Mouse (Mus musculus) neural tube, embryonic 11.5 days (tissue): ENCODE data around the gene Sertad3. TPM values are rescaled to one million over a fixed set of nuclear protein-coding genes. Genes with fewer than 3 reads are reported as not detected.
"Not testable (repeated sequence)": the region's sequence is repeated elsewhere in the genome, so short reads cannot be mapped to it uniquely, and the experiment has no call there.

ENCODE experiments used
- ATAC-seq: fragments of 200-750 bp; cut with Nextera tagmentation; 2 replicates; pipeline ENCODE4 v1.8.0; 2017; ENCODE audit warnings: moderate number of reproducible peaks, mild to moderate bottlenecking, moderate TSS enrichment, moderate library complexity; ENCODE audit not compliant: insufficient read depth, low FRiP score, low TSS enrichment
- DNase-seq: peaks from one replicate; pipeline ENCODE4 v3.0.0-alpha.2; 2015; ENCODE audit warnings: low spot score
- H3K27ac ChIP-seq: fragments of 300-500 bp; sonication (generic); 2 replicates; pipeline ENCODE4 v1.5.1; 2014; ENCODE audit warnings: low read depth, mild to moderate bottlenecking, low read length
- H3K27me3 ChIP-seq: fragments of 300-500 bp; sonication (generic); 2 replicates; pipeline ENCODE4 v1.6.1; 2014; ENCODE audit warnings: mild to moderate bottlenecking, low read length, mixed read lengths; ENCODE audit not compliant: control insufficient read depth, insufficient read depth
- H3K36me3 ChIP-seq: fragments of 300-500 bp; sonication (generic); 2 replicates; pipeline ENCODE4 v1.6.1; 2014; ENCODE audit warnings: mild to moderate bottlenecking, low read length, moderate library complexity, mixed read lengths; ENCODE audit not compliant: control insufficient read depth, insufficient read depth
- H3K4me1 ChIP-seq: fragments of 300-500 bp; sonication (generic); 2 replicates; pipeline ENCODE4 v1.6.1; 2014; ENCODE audit warnings: low read length, mixed read lengths; ENCODE audit not compliant: control insufficient read depth, insufficient read depth
- H3K4me2 ChIP-seq: fragments of 300-500 bp; sonication (generic); 2 replicates; pipeline ENCODE4 v1.6.1; 2014; ENCODE audit warnings: low read depth, mild to moderate bottlenecking, moderate library complexity
- H3K4me3 ChIP-seq: fragments of 300-500 bp; sonication (generic); 2 replicates; pipeline ENCODE4 v1.5.1; 2014; ENCODE audit warnings: low read depth, low read length
- H3K9ac ChIP-seq: fragments of 300-500 bp; sonication (generic); 2 replicates; pipeline ENCODE4 v1.6.1; 2014; ENCODE audit warnings: mild to moderate bottlenecking, low read length
- H3K9me3 ChIP-seq: fragments of 300-500 bp; sonication (generic); 2 replicates; pipeline ENCODE4 v1.6.1; 2016; ENCODE audit warnings: low read length; ENCODE audit not compliant: control insufficient read depth
- WGBS: fragments of 180-500 bp; shearing (Covaris S2); extraction: QIAGEN DNeasy Blood & Tissue Kit; methylation state at CpG from one replicate; pipeline ENCODE4 v1.1.7; 2014; 5-methylcytosine and 5-hydroxymethylcytosine counted together
- polyA plus RNA-seq: library from polyadenylated mRNA; unstranded; fragments of >200 nt; fragmentation: Nextera tagmentation; extraction: Ambion mirVana; gene quantifications from 2 replicates; pipeline ENCODE4 v1.2.1, GENCODE M21; 2014

Sertad3 gene
- polyA plus RNA-seq, 1 experiment from 2014 or later, result 24.0 TPM

GRCm38 (mm10) chr7:27491856-27492255 is 18.3 kb downstream of the Sertad3 start:
- no peak for DNase-seq
- no peak overlapping the region for H3K27ac ChIP-seq
- no peaks in the 10 kb centered on the region for H3K9me3 ChIP-seq
- no peak for ATAC-seq
- H3K4me2 ChIP-seq, result no peak overlapping the region
- H3K4me3 ChIP-seq, result no peak overlapping the region
- H3K27me3 ChIP-seq, result no peaks in the 10 kb centered on the region
- H3K9ac ChIP-seq, result no peak overlapping the region
- H3K36me3 ChIP-seq, result no peaks in the 10 kb centered on the region
- H3K4me1 ChIP-seq, result peaks cover 4% of the 10 kb centered on the region; the same call in 1 of the 2 replicates
- 81% methylated on average over 7 of the region's 7 CpGs for WGBS

- WGBS, result 81% methylated on average over 3 of the region's 3 CpGs
- Histone ChIP-seq H3K9me3 (no peaks in the 10 kb centered on the region), H3K4me1 (peaks cover 4% of the 10 kb centered on the region; the same call in 1 of the 2 replicates), H3K27ac (no peak overlapping the region), H3K9ac (no peak overlapping the region), H3K27me3 (no peaks in the 10 kb centered on the region), H3K36me3 (no peaks in the 10 kb centered on the region), H3K4me3 (no peak overlapping the region), H3K4me2 (no peak overlapping the region)
- DNase-seq (no peak), ATAC-seq (no peak)
Observed at GRCm38 (mm10) chr7:27493022-27493421, 19.5 kb downstream of the Sertad3 start.

GRCm38 (mm10) chr7:27493450-27493849 is 19.9 kb downstream of the Sertad3 start:
- Histone ChIP-seq H3K27ac (no peak overlapping the region), H3K27me3 (no peaks in the 10 kb centered on the region), H3K4me2 (no peak overlapping the region), H3K4me1 (peaks cover 4% of the 10 kb centered on the region; the same call in 1 of the 2 replicates), H3K4me3 (no peak overlapping the region), H3K9ac (no peak overlapping the region), H3K36me3 (no peaks in the 10 kb centered on the region), H3K9me3 (no peaks in the 10 kb centered on the region)
- DNase-seq (no peak), ATAC-seq (no peak)
- 85% methylated on average over 5 of the region's 5 CpGs for WGBS

- WGBS, result 89% methylated on average over 9 of the region's 9 CpGs
- DNase-seq, H3K27me3 ChIP-seq, H3K36me3 ChIP-seq, H3K9me3 ChIP-seq, H3K4me3 ChIP-seq, H3K4me1 ChIP-seq, H3K9ac ChIP-seq, H3K27ac ChIP-seq, ATAC-seq, H3K4me2 ChIP-seq: not testable (repeated sequence)
Observed at GRCm38 (mm10) chr7:27494659-27495367, 21.2 kb downstream of the Sertad3 start.

- WGBS, result 63% methylated on average over 3 of the region's 3 CpGs
- H3K9me3 ChIP-seq, result no peaks in the 10 kb centered on the region
- H3K9ac ChIP-seq, result no peak within 1 kb of the TSS
- DNase-seq (no peak), ATAC-seq (no peak)
- no peaks in the 10 kb centered on the region for H3K4me1 ChIP-seq
- no peaks in the 10 kb centered on the region for H3K36me3 ChIP-seq
- H3K4me3 ChIP-seq, result no peak within 1 kb of the TSS
- H3K27ac ChIP-seq, result no peak within 1 kb of the TSS
- H3K27me3 ChIP-seq, result no peaks in the 10 kb centered on the region
- H3K4me2 ChIP-seq, result no peak within 1 kb of the TSS
Observed at GRCm38 (mm10) chr7:27499036-27499435, 25.5 kb downstream of the Sertad3 start, which contains the start of gene Prx. Gene Prx (plus strand): TSS chr7:27499324.

- ATAC-seq (no peak), DNase-seq (no peak)
- no peaks in the 10 kb centered on the region for H3K4me1 ChIP-seq
- H3K4me3 ChIP-seq, result no peak overlapping the region
- no peaks in the 10 kb centered on the region for H3K36me3 ChIP-seq
- H3K27me3 ChIP-seq, result no peaks in the 10 kb centered on the region
- no peak overlapping the region for H3K27ac ChIP-seq
- 78% methylated on average over 4 of the region's 4 CpGs for WGBS
- H3K9me3 ChIP-seq, result no peaks in the 10 kb centered on the region
- H3K9ac ChIP-seq, result no peak overlapping the region
- H3K4me2 ChIP-seq, result no peak overlapping the region
Observed at GRCm38 (mm10) chr7:27501620-27502019, 28.1 kb downstream of the Sertad3 start.

GRCm38 (mm10) chr7:27506765-27507370 is 33.3 kb downstream of the Sertad3 start:
- Histone ChIP-seq H3K4me2 (peak overlapping the region; percentile 44), H3K9me3 (no peaks in the 10 kb centered on the region), H3K27ac (no peak overlapping the region), H3K27me3 (no peaks in the 10 kb centered on the region), H3K9ac (no peak overlapping the region), H3K4me1 (peaks cover 2% of the 10 kb centered on the region; the same call in 1 of the 2 replicates), H3K36me3 (no peaks in the 10 kb centered on the region), H3K4me3 (no peak overlapping the region)
- ATAC-seq, result no peak
- DNase-seq, result no peak
- 50% methylated on average over 9 of the region's 9 CpGs for WGBS

- no peaks in the 10 kb centered on the region for H3K27me3 ChIP-seq
- peak overlapping the region; percentile 54 for H3K9ac ChIP-seq
- ATAC-seq (peak; percentile 87), DNase-seq (peak; percentile 99)
- H3K27ac ChIP-seq, result peak overlapping the region; percentile 86
- H3K4me3 ChIP-seq, result peak overlapping the region; percentile 39
- peaks cover 2% of the 10 kb centered on the region; the same call in 1 of the 2 replicates for H3K4me1 ChIP-seq
- no peaks in the 10 kb centered on the region for H3K9me3 ChIP-seq
- 1% methylated on average over 54 of the region's 54 CpGs for WGBS
- H3K36me3 ChIP-seq, result no peaks in the 10 kb centered on the region
- peak overlapping the region; percentile 44 for H3K4me2 ChIP-seq
Observed at GRCm38 (mm10) chr7:27507711-27508647, 34.4 kb downstream of the Sertad3 start.
